Mouse (Mus musculus) spleen, postnatal 4 days (tissue): ENCODE measurements around the gene Klhl31.

Source experiments
- DNase-seq, 2 experiments: peaks; one replicate each; pipeline ENCODE4 v3.0.0; 2022; ENCODE audit warnings: low spot score in 2 of 2

Gene Klhl31

GRCm38 (mm10) chr9:77636450-77636951, at the start of gene Klhl31:
Gene Klhl31, plus strand, starts transcription at chr9:77636500.
- DNase-seq, result no peak

- no peak for DNase-seq
Observed at GRCm38 (mm10) chr9:77586806-77587591, 49.3 kb upstream of the Klhl31 start.

DNA sequence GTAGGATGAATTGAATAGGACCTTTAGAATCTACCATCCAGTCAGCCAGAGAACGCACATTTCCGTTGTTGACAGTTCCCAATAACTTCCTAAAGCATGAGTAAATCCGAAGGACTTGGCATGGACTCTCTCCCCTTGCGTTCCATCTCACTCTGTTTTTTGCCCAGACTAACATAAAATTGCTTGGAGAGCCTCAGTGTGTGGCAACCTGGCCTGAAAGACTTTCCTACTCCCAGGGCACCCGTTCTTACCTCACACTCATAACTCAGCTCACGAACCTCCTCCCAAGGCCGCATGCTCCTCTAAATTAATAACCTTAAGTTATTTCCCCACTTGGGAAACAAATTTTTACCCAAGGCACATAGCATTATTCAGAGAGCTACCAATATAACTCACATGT, 48.7 kb upstream of the Klhl31 start:
- no peak for DNase-seq

DNA sequence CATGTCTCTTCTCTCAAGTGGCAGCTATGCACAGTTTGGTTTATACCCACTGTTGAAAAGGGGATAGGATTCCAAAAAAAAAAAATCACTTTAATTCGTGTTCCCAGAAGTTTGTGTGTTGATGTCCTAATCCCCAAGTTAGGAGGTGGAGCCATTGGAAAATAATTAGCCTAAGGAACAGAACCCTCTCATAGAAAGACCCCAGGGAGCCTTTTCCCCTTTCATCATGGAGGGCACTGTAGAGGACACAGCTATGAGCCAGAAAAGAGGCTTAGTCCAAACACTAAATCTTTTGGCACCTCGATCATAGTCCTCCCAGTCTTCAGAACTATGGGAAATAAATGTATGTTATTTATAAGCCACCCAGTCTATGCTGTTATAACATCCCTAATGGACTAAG, 46.8 kb upstream of the Klhl31 start:
- DNase-seq, result no peak

DNA sequence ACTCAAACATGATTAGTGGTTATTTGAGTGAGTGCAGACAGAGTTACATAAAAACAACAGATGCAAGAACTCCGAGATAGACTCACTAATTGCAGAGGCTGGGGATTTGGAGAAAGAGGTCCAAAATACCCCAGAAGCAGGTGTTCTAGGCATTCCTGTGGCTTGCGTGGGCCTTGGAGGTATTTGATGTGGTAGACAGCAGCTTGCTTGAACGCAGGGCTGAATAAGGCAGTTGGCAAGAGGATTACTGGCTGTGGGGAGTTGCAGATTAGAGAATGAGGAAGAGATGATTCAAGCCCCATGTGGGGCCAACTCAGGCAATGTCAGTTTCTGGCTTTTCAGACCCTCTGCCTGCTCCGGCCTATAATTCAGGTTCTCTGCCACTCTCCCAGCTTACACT, 43.9 kb upstream of the Klhl31 start:
- DNase-seq, result no peak

DNA sequence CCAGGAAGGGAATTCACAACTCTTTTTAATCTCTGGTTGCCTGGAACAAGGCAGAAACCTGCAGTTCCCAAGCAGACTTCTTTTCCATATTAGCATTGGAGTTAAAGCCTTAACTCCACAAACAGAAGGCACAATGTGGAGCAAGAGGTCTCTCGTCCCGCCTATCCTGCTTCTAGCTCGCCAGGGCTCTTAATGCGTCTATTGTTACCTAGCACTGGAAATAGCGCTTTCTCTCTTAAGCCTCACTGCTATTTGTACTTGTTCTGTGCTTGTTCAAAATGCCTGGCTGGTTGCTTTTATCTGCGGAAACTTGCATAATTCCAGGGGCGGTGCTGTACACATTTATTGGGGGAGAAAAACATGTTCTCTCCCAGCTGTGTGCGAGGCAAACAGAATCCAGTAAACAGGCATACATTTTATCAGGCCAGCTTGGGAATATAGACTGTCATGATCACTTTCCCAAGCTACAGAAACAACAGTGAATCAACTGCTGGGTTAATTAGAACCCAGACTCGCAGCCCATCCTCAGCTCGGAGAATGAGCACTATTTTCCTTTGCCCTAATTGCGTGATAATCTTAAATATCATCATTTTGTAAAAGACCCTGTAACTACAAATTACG, 41.2 kb upstream of the Klhl31 start:
- DNase-seq, result no peak

- DNase-seq, result peak; percentile 73 to 90
Observed at GRCm38 (mm10) chr9:77596355-77596754, 39.9 kb upstream of the Klhl31 start.

- no peak for DNase-seq
Observed at GRCm38 (mm10) chr9:77598560-77598959, 37.7 kb upstream of the Klhl31 start.

DNA sequence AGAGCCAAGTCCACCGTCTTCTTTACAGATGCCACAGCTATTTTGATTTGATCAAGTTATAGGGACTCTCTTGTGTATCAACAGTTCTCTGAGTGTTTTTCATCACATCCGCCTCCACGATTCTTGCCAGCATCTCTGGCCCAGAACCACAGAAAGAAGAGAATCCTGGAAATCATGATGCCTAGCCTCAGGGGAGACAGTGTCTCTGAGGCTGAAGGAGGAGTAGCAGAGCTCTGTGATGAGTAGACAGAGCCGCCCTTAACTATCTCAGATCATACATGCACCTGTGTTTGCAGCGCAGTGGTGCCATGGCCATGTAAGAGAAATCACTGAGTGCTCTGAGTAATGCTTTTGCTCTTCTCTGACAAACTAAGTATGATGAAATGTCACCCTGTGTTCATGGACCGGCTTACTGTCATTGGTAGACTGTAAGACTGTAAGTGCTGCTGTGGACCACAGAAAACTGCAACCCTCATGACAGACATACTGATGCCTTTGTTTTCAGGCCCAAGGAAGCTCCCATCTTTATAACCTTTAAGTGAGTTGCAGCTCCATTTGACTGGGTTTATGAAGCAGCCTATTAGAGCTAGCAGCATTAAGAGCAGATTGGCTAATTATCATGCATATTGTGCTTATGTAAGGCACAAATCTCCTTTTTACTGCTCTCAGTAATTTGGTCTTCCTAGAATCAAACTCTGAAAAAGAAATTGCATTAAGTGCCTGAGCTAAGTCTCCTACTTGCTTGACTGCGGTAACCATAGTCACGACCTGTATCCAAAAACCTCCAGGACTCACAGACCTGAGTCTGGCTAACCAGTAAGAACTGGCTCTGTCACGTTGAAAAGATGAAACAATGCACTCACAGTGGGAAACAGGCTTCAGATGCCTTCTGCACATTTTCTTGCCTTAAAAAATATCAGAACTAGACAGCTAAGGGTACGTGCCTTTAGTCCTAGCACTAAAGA, 33.7 kb upstream of the Klhl31 start:
- no peak for DNase-seq

GRCm38 (mm10) chr9:77603965-77604509, 32.3 kb upstream of the Klhl31 start:
- DNase-seq, result no peak

- no peak for DNase-seq
Observed at GRCm38 (mm10) chr9:77607295-77607694, 29.0 kb upstream of the Klhl31 start.

DNA sequence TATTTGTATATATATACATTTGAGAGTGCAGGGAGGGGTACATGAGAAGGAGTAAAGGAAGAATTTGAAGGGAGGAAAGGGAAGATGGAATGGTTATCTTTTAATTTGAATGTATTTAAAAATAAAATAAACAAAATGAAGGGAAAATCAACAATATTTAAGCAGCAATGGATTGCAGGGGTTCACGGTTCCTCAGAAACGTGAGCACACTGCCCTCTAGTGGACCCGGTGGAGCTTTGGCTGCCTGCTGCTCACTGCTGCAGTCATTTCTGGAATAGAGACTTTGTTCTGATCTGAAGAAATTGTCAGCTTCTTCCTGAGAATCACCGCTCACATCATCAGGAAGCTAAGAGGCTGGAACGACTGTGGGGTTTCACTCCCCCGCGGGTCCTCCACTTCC, 28.5 kb upstream of the Klhl31 start:
- DNase-seq, result peak in 1 of 2 experiments; percentile 67

DNA sequence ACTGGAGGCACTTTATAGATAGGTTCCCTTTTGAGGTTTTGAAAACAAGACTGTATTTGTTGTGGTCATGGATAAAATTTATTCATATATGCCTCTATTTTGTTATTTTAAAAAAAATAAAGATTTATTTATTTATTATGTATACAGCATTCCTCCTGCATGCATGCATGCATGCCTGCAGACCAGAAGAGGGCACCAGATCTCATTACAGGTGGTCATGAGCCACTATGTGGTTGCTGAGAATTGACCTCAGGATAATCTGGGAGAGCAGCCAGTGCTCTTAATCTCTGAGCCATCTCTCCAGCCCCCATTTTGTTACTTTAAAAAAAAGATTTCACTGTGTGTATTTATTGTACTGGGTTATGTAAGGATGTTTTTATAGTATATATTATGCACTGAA, 25.5 kb upstream of the Klhl31 start:
- DNase-seq, result no peak

DNA sequence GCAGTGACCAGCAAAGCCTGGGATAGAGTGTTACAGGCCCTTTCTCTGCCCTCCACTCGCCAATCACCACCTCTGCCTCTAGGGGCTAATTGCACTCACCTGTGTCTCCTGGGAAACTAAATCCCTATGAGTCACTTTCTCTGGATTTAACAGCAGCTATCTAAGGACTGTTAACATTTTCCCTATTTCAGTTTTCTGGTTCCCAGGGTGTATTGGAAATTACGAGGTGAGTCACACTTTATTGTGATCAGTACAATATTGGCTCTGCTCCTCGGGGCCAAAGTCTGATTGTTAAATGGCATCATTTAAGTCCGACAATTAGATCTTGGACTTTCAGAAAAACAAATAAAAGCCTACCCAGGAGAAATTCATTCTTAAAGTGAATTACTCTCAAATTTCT, 24.0 kb upstream of the Klhl31 start:
- DNase-seq, result no peak

DNA sequence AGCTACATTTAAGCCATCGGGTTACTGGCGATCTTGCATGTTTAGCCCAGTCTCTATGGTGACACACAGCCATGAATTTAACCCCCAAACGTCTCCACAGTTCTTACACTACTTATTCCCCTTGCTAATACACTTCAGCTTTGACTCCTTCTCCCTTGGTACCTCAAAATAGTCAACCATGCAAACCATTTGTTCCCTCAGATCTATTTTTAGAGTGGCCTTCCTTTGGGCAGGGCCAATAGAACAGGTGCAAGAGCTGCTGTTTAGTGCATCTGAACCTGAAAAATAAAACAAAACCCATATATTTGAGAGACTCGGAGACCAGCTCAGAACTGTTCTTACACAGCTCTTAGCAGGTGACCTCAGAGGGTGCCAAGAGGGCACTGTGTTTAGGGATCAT, 20.4 kb upstream of the Klhl31 start:
- DNase-seq, result no peak

GRCm38 (mm10) chr9:77616796-77617195, 19.5 kb upstream of the Klhl31 start:
- DNase-seq, result no peak

- DNase-seq, result no peak
Observed at GRCm38 (mm10) chr9:77617751-77618150, 18.5 kb upstream of the Klhl31 start.

GRCm38 (mm10) chr9:77618392-77618791, 17.9 kb upstream of the Klhl31 start:
- DNase-seq, result no peak

DNA sequence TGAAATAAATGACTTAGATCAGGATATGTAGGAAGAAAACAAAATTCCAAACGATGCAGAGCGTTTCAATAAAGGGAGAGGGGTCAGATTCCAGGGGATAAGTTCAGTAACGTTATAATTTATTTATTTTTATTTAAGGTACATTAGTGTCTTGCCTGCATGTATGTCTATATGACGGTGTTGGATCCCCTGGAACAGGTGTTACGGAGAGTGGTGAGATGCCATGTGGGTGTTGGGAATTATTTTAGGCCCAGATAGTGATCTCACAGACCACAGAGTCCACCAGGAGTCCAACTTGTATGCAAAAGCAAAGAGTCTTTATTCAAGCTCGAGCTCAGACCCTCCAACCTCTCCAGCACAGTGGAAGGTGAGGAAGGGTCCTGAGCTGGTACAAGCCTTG, 16.2 kb upstream of the Klhl31 start:
- no peak for DNase-seq

GRCm38 (mm10) chr9:77620482-77620881, 15.8 kb upstream of the Klhl31 start:
- DNase-seq, result no peak

GRCm38 (mm10) chr9:77622874-77623273, 13.4 kb upstream of the Klhl31 start:
- no peak for DNase-seq
